Mouse (Mus musculus) kidney, postnatal 0 days (tissue): ENCODE measurements around the gene C130026I21Rik. TPM values are rescaled to one million over a fixed set of nuclear protein-coding genes. Genes with fewer than 3 reads are reported as not detected.
A peak's percentile ranks its signal among the peaks of the same experiment; 100 is the strongest.
"Not testable (repeated sequence)": the region's sequence is repeated elsewhere in the genome, so short reads cannot be mapped to it uniquely, and the experiment has no call there.

Experiments used
- ATAC-seq: fragments of 200-750 bp; cut with Nextera tagmentation; replicated peaks from 2 replicates; pipeline ENCODE4 v1.8.0; 2017; ENCODE audit warnings: low read depth, moderate number of reproducible peaks, moderate TSS enrichment, moderate library complexity; ENCODE audit not compliant: low FRiP score
- DNase-seq: peaks from one replicate; pipeline ENCODE4 v3.0.0-alpha.2; 2016; ENCODE audit warnings: low spot score
- H3K27ac ChIP-seq: fragments of 300-500 bp; sonication (generic); 2 replicates; pipeline ENCODE4 v1.5.1; 2014; ENCODE audit warnings: mild to moderate bottlenecking
- H3K27me3 ChIP-seq: fragments of 300-500 bp; sonication (generic); 2 replicates; pipeline ENCODE4 v1.6.1; 2014; ENCODE audit warnings: low read length, mixed read lengths; ENCODE audit not compliant: insufficient read depth
- H3K36me3 ChIP-seq: fragments of 300-500 bp; sonication (generic); 2 replicates; pipeline ENCODE4 v1.6.1; 2014; ENCODE audit warnings: low read length, mixed read lengths; ENCODE audit not compliant: insufficient read depth
- H3K4me1 ChIP-seq: fragments of 300-500 bp; sonication (generic); replicated peaks from 2 replicates; pipeline ENCODE4 v1.6.1; 2014; ENCODE audit warnings: antibody characterized with exemption, low read length, mixed read lengths; ENCODE audit not compliant: insufficient read depth
- H3K4me2 ChIP-seq: fragments of 300-500 bp; sonication (generic); 2 replicates; pipeline ENCODE4 v1.6.1; 2014; ENCODE audit warnings: mild to moderate bottlenecking, low read length, moderate library complexity, mixed read lengths
- H3K4me3 ChIP-seq: fragments of 300-500 bp; sonication (generic); replicated peaks from 2 replicates; pipeline ENCODE4 v1.5.1; 2014; ENCODE audit warnings: low read depth, low read length
- H3K9ac ChIP-seq: fragments of 300-500 bp; sonication (generic); 2 replicates; pipeline ENCODE4 v1.6.1; 2014; ENCODE audit warnings: low read depth, low read length
- H3K9me3 ChIP-seq: fragments of 300-500 bp; sonication (generic); replicated peaks from 2 replicates; pipeline ENCODE4 v1.6.1; 2016; ENCODE audit warnings: low read length, inconsistent platforms, mixed read lengths
- WGBS: fragments of 180-500 bp; shearing (Covaris S2); extraction: QIAGEN DNeasy Blood & Tissue Kit; methylation state at CpG from one replicate; pipeline ENCODE4 v1.1.7; 2014; 5-methylcytosine and 5-hydroxymethylcytosine counted together
- polyA plus RNA-seq: library from polyadenylated mRNA; unstranded; fragments of >200 nt; fragmentation: Nextera tagmentation; extraction: Ambion mirVana; gene quantifications from 2 replicates; pipeline ENCODE4 v1.2.1, GENCODE M21; 2015

C130026I21Rik gene
- polyA plus RNA-seq, 1 experiment from 2014 or later: 0.14 TPM

GRCm38 (mm10) chr1:84993688-84994319 is 276.6 kb downstream of the C130026I21Rik start:
- DNase-seq: not testable (repeated sequence)
- ATAC-seq: peak; percentile 57

DNA sequence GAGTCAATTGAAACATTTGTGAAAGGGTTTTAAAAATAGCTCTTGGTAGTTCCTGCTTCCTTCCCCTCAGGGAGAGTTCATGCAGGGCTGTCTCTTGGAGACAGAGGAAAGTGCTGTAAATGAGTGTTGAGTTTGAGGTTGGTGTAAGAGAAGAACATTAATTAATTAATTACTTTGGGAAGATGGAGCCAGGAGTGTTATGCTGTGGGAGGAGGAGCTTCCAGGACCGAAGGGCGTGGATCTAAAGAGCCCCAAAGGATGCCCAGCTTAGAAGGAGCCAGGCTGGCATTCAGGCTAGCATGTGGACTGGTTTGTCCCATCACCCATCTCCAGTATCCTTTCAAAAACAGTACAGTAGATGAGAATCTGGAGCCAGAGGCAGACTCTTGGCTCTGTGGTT is 277.1 kb downstream of the C130026I21Rik start:
- WGBS: no CpG with 5 or more reads among the region's 2 CpGs
- not testable (repeated sequence) for H3K4me1 ChIP-seq, H3K4me3 ChIP-seq, DNase-seq, H3K9ac ChIP-seq, H3K27ac ChIP-seq, H3K9me3 ChIP-seq, H3K36me3 ChIP-seq, H3K4me2 ChIP-seq, H3K27me3 ChIP-seq
- ATAC-seq: peak; percentile 46

More at GRCm38 (mm10) chr1:84993688-84994319, 276.6 kb downstream of the C130026I21Rik start:
- H3K9me3 ChIP-seq, H3K36me3 ChIP-seq, H3K4me3 ChIP-seq, H3K27me3 ChIP-seq, H3K27ac ChIP-seq, H3K4me2 ChIP-seq, H3K9ac ChIP-seq, H3K4me1 ChIP-seq: not testable (repeated sequence)
- WGBS: 40% methylated on average over 2 of the region's 5 CpGs

DNA sequence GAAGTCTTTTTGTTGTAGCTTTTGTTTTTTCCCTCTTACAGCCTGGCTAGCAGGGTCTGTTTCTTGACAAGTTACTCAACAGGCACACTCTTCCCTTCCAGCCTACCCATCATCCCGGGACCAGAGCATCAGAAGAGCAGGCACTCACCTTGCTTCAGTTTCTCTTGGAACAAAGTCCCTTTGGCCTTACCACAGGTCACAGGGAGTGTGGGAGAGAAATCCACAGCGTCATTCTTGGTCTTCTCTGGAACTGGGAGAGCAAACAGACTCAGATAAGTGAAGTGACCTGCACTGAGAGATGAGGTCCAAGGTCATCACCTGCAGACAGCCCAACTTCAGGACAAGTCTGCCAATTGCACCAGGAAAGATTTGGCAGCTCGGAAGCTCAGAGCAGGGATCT is 277.5 kb downstream of the C130026I21Rik start:
- H3K27me3 ChIP-seq, H3K4me1 ChIP-seq, H3K4me2 ChIP-seq, H3K27ac ChIP-seq, H3K36me3 ChIP-seq, DNase-seq, H3K4me3 ChIP-seq, H3K9ac ChIP-seq, H3K9me3 ChIP-seq: not testable (repeated sequence)
- ATAC-seq: peak; percentile 29
- WGBS: no CpG with 5 or more reads among the region's 3 CpGs

DNA sequence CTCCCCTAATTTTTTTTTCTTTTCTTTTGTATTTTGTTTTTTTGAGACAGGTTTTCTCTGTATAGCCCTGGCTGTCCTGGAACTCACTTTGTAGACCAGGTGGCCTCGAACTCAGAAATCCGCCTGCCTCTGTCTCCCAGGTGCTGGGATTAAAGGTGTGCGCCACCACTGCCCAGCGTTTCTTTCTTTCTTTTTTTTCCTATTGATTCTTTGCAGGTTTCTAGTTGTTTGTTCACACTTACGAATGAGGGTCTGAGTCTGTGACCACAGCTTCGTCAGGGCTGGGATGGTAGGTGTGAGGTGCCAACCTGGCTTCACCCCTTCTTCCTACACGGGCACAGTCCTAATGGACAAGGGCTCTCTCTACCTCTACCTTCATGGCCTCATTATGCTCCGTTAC is 281.3 kb downstream of the C130026I21Rik start:
- not testable (repeated sequence) for H3K4me1 ChIP-seq, H3K4me3 ChIP-seq, H3K36me3 ChIP-seq, H3K9me3 ChIP-seq, DNase-seq, H3K4me2 ChIP-seq, ATAC-seq, H3K9ac ChIP-seq, H3K27me3 ChIP-seq, H3K27ac ChIP-seq
- 81% methylated on average over 6 of the region's 8 CpGs for WGBS

DNA sequence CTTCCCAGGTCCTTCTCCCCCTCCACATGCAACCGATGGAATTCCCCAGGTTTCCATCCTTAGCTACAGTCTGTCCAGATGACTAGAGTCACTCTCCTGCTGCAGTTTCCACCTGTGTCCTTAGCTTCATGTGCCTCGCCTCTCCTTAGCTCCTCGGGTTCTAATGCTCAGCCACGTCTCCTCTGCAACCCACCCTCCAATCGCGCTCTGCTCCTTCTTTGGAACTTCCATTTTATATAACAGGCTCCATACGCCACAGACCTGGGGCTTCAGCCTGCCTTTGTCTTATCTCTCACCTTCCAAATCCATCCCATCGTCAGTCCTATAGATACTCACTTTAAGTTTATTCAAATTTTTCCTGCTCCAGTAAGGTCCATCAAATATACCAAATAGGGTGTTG is 282.6 kb downstream of the C130026I21Rik start:
- H3K9ac ChIP-seq, H3K4me2 ChIP-seq, H3K4me3 ChIP-seq, H3K27ac ChIP-seq, DNase-seq, H3K4me1 ChIP-seq, H3K9me3 ChIP-seq, ATAC-seq, H3K27me3 ChIP-seq, H3K36me3 ChIP-seq: not testable (repeated sequence)
- WGBS: 76% methylated on average over 7 of the region's 8 CpGs

DNA sequence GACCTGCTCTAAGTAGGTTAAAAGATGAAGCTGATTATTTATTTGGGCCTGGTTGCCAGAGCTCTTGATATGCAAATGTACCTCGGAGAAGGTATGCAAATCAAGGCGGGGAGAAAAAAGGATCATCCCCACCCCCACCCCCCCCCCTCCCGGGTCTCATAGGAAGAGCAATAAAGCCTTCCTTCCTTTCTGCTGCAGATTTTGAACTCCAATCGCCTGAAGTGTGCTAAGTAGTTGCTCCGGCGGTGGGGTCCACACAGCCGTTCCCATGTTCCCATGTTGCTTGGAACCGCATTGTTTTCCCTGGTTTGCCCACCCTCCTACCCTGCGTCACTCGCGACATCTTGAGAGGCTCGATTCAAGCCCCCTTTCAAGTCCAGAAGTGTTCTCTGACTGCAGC is 308.6 kb downstream of the C130026I21Rik start:
- not testable (repeated sequence) for H3K9ac ChIP-seq, H3K4me2 ChIP-seq, H3K36me3 ChIP-seq, H3K27ac ChIP-seq, H3K27me3 ChIP-seq, ATAC-seq, DNase-seq, H3K4me1 ChIP-seq, H3K9me3 ChIP-seq, H3K4me3 ChIP-seq
- WGBS: 3% methylated on average over 12 of the region's 12 CpGs

GRCm38 (mm10) chr1:84957713-84958112 is 312.7 kb downstream of the C130026I21Rik start:
- 82% methylated on average over 4 of the region's 4 CpGs for WGBS
- not testable (repeated sequence) for ATAC-seq, H3K4me3 ChIP-seq, H3K36me3 ChIP-seq, H3K9ac ChIP-seq, H3K4me2 ChIP-seq, DNase-seq, H3K27ac ChIP-seq, H3K4me1 ChIP-seq, H3K9me3 ChIP-seq, H3K27me3 ChIP-seq

GRCm38 (mm10) chr1:84956771-84957170 is 313.6 kb downstream of the C130026I21Rik start:
- not testable (repeated sequence) for ATAC-seq

More at GRCm38 (mm10) chr1:84956771-84957170, 313.6 kb downstream of the C130026I21Rik start:
- not testable (repeated sequence) for H3K4me1 ChIP-seq, DNase-seq, H3K36me3 ChIP-seq, H3K27ac ChIP-seq, H3K9me3 ChIP-seq, H3K4me2 ChIP-seq, H3K27me3 ChIP-seq, H3K9ac ChIP-seq, H3K4me3 ChIP-seq
- 92% methylated on average over 3 of the region's 3 CpGs for WGBS
